Mouse (Mus musculus): ENCODE measurements around the gene Ypel4. TPM values are rescaled to one million over a fixed set of nuclear protein-coding genes. Genes with fewer than 3 reads are reported as not detected.
A peak's percentile ranks its signal among the peaks of the same experiment; 100 is the strongest.

Gene Ypel4
- polyA plus RNA-seq, 1 experiment from 2014 or later, result 7.4 TPM

DNA sequence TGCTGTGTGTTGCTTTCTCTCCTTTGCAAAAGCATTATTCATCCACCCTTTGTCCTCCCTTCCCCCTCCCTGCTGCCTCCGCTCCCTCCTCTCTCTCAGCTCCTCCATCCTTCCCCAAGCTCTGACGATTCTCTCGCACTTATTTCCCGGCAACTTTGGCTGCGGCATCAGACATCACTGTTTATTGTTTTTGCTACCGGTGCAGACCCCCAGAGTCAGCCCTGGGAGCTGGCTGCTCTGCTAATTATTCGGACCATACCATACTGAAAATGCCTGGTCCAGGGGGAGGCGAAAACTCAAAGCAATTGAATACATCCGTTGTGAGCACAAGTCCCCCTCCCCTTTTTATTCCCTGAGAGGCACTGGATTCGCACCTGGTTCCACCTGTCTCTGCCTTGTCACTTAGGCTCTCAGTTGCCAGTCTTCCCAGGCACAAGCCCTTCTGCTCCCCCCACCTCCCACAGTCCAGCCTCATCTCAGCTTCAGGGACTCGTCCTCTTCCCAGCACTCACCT lies 550 bp downstream of the Ypel4 start:
- Histone ChIP-seq H3K4me3 (ENCODE audit: low read depth, low read length) (peak overlapping the region; percentile 44), H3K27me3 (ENCODE audit: control insufficient read depth, insufficient read depth, low read length) (no peaks in the 10 kb centered on the region), H3K36me3 (ENCODE audit: control insufficient read depth, insufficient read depth, low read length) (no peaks in the 10 kb centered on the region; the same call in 1 of the 2 replicates), H3K4me2 (ENCODE audit: low read depth, severe bottlenecking) (peak overlapping the region; percentile 59), H3K4me1 (ENCODE audit: control insufficient read depth, insufficient read depth, low read length) (peaks cover 34% of the 10 kb centered on the region), H3K9ac (ENCODE audit: low read length) (peak overlapping the region; percentile 60), H3K9me3 (ENCODE audit: control insufficient read depth, low read length) (no peaks in the 10 kb centered on the region), H3K27ac (replicated peaks; ENCODE audit: low read depth, low read length) (0 out of 2 replicates have a peak overlapping the region, but pooled peaks have one; percentile 37)
- WGBS, result under 1% methylated on average over 11 of the region's 11 CpGs
- peak; percentile 73 for DNase-seq (ENCODE audit: low spot score)
- ATAC-seq (ENCODE audit: insufficient number of reproducible peaks, low FRiP score, low TSS enrichment, low read depth), result peak; percentile 19; the same call in 1 of the 2 replicates

DNA sequence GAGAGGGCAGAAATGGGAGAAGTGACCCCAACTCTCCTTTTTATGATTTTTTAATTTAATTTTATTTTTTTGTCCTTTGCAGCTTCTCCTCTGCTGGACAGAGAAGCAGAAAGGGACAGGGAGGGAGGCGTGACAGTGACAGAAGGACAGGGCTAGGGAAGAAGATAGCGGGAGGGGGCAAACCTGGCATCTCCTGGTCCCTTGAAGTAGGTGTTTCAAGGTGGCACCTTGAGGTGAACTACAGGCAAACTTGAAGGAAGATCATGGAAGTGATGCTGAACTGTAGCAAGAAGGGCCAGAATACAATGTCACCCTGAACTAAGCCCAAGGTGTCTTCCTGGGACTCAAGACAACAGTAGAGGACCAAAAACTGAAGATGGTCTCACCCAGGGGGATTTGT lies 1.1 kb downstream of the Ypel4 start:
- H3K27ac ChIP-seq (replicated peaks; ENCODE audit: low read depth, low read length), result no peak overlapping the region
- H3K4me1 ChIP-seq (ENCODE audit: control insufficient read depth, insufficient read depth, low read length), result peaks cover 34% of the 10 kb centered on the region
- H3K27me3 ChIP-seq (ENCODE audit: control insufficient read depth, insufficient read depth, low read length), result no peaks in the 10 kb centered on the region
- WGBS, result 0% methylated on average over 2 of the region's 2 CpGs
- peak overlapping the region; percentile 59 for H3K4me2 ChIP-seq (ENCODE audit: low read depth, severe bottlenecking)
- H3K36me3 ChIP-seq (ENCODE audit: control insufficient read depth, insufficient read depth, low read length), result no peaks in the 10 kb centered on the region; the same call in 1 of the 2 replicates
- no peaks in the 10 kb centered on the region for H3K9me3 ChIP-seq (ENCODE audit: control insufficient read depth, low read length)
- peak overlapping the region; percentile 60 for H3K9ac ChIP-seq (ENCODE audit: low read length)
- DNase-seq (ENCODE audit: low spot score) (no peak), ATAC-seq (ENCODE audit: insufficient number of reproducible peaks, low FRiP score, low TSS enrichment, low read depth) (no peak)
- peak overlapping the region; percentile 44 for H3K4me3 ChIP-seq (ENCODE audit: low read depth, low read length)

DNA sequence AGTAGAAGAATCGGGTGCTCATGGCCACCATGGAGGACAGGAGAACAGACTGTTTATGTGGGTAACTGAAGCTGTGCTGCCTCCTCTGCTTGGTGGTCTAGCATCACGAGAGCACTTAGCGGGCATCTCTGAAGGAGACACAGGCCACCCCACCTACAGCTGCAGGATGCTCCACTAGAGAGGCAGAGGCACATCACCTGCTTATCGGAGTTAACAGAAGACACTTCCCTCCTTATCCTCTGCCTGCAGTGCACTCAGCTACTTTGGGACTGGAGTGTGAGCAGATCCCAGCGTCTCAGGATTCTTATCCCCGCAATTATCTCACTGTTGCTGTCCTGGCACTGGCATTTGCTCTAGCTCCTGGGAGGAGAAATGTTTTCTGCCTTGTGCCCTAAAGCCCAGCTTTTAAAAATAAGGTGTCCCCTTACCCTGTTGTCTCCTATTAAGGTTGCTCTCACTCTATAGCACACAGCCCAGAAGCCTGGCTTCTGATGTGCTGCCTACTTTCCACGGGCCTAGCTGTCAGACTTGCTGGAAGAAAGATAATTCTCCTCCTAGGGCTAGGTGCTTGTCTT lies 1.6 kb downstream of the Ypel4 start:
- DNase-seq (ENCODE audit: low spot score), result no peak
- H3K4me1 ChIP-seq (ENCODE audit: control insufficient read depth, insufficient read depth, low read length), result peaks cover 39% of the 10 kb centered on the region
- no peaks in the 10 kb centered on the region for H3K27me3 ChIP-seq (ENCODE audit: control insufficient read depth, insufficient read depth, low read length)
- no peak overlapping the region for H3K27ac ChIP-seq (replicated peaks; ENCODE audit: low read depth, low read length)
- H3K9me3 ChIP-seq (ENCODE audit: control insufficient read depth, low read length), result no peaks in the 10 kb centered on the region
- no peak overlapping the region for H3K9ac ChIP-seq (ENCODE audit: low read length)
- H3K4me3 ChIP-seq (ENCODE audit: low read depth, low read length), result peak overlapping the region; percentile 44; the same call in 1 of the 2 replicates
- H3K36me3 ChIP-seq (ENCODE audit: control insufficient read depth, insufficient read depth, low read length), result no peaks in the 10 kb centered on the region; the same call in 1 of the 2 replicates
- WGBS, result 23% methylated on average over 7 of the region's 7 CpGs
- ATAC-seq (ENCODE audit: insufficient number of reproducible peaks, low FRiP score, low TSS enrichment, low read depth), result no peak
- peak overlapping the region; percentile 59 for H3K4me2 ChIP-seq (ENCODE audit: low read depth, severe bottlenecking)

DNA sequence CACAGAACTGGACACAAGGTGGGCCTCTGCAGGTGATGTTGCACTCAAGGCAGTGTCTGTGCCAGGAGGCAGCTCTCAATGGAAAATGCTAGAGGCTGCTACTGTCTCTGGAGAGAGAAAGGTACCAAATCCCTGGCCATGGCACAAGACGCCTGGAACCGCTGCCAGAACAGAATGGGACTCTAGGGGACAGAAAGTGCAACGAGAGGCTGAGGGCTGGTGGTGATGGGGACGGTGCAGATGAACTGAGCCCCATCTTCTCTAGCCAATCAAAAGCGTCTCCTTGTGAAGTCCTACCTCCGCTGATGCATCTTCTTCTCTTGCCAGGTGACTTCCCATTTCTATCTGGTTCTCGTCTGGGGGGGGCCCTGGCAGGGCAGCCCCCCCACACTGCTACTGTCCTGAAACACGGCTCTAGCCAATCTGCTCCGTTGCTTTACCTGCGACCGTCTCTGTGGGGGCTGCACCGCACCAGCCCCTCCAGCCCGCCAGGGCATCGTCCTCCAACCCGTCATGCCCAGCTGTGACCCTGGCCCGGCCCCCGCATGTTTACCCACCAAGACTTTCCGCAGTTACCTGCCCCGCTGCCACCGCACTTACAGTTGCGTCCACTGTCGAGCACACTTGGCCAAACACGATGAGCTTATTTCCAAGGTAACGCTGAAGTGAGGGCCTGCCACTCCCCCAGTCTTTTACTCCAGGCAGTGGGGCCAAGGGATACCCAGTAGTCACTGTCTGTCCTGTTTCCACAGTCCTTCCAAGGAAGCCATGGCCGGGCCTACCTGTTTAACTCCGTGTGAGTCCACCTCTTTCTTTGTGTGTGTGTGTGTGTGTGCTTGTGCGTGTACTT lies 2.7 kb downstream of the Ypel4 start:
- Histone ChIP-seq H3K9me3 (ENCODE audit: control insufficient read depth, low read length) (no peaks in the 10 kb centered on the region), H3K36me3 (ENCODE audit: control insufficient read depth, insufficient read depth, low read length) (no peaks in the 10 kb centered on the region; the same call in 1 of the 2 replicates), H3K4me1 (ENCODE audit: control insufficient read depth, insufficient read depth, low read length) (peaks cover 48% of the 10 kb centered on the region), H3K9ac (ENCODE audit: low read length) (peak overlapping the region; percentile 34), H3K27ac (replicated peaks; ENCODE audit: low read depth, low read length) (peak overlapping the region; percentile 44; the same call in 1 of the 2 replicates), H3K4me3 (ENCODE audit: low read depth, low read length) (0 out of 2 replicates have a peak overlapping the region, but pooled peaks have one; percentile 1), H3K27me3 (ENCODE audit: control insufficient read depth, insufficient read depth, low read length) (no peaks in the 10 kb centered on the region), H3K4me2 (ENCODE audit: low read depth, severe bottlenecking) (peak overlapping the region; percentile 27)
- 8% methylated on average over 27 of the region's 27 CpGs for WGBS
- ATAC-seq (ENCODE audit: insufficient number of reproducible peaks, low FRiP score, low TSS enrichment, low read depth) (no peak), DNase-seq (ENCODE audit: low spot score) (peak; percentile 58)

DNA sequence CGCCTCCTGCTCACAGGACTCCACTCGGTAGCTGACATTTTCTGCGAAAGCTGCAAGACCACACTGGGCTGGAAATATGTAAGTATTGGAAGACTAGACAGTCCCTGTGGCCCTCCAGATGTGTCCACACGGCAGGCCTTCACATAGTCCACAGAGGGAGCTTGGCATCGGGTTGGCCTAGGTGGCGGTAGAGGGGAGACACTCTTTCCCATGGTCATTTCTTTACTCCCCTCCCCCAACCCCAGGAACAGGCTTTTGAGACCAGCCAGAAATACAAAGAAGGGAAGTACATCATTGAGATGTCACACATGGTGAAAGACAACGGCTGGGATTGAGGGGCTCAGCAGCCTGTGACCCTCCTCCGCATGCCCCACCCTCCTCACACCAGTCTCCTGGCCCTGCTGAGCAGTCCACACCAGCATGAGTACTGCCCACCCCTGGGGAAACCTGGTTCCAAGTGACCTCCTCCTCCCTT lies 3.6 kb downstream of the Ypel4 start:
- Histone ChIP-seq H3K27me3 (ENCODE audit: control insufficient read depth, insufficient read depth, low read length) (no peaks in the 10 kb centered on the region), H3K4me1 (ENCODE audit: control insufficient read depth, insufficient read depth, low read length) (peaks cover 53% of the 10 kb centered on the region), H3K9me3 (ENCODE audit: control insufficient read depth, low read length) (no peaks in the 10 kb centered on the region), H3K4me2 (ENCODE audit: low read depth, severe bottlenecking) (peak overlapping the region; percentile 7; the same call in 1 of the 2 replicates), H3K9ac (ENCODE audit: low read length) (no peak overlapping the region), H3K36me3 (ENCODE audit: control insufficient read depth, insufficient read depth, low read length) (no peaks in the 10 kb centered on the region; the same call in 1 of the 2 replicates), H3K27ac (replicated peaks; ENCODE audit: low read depth, low read length) (no peak overlapping the region; the same call in 1 of the 2 replicates), H3K4me3 (ENCODE audit: low read depth, low read length) (no peak overlapping the region)
- ATAC-seq (ENCODE audit: insufficient number of reproducible peaks, low FRiP score, low TSS enrichment, low read depth) (peak; percentile 5; the same call in 1 of the 2 replicates), DNase-seq (ENCODE audit: low spot score) (peak; percentile 67)
- WGBS, result 7% methylated on average over 8 of the region's 8 CpGs

DNA sequence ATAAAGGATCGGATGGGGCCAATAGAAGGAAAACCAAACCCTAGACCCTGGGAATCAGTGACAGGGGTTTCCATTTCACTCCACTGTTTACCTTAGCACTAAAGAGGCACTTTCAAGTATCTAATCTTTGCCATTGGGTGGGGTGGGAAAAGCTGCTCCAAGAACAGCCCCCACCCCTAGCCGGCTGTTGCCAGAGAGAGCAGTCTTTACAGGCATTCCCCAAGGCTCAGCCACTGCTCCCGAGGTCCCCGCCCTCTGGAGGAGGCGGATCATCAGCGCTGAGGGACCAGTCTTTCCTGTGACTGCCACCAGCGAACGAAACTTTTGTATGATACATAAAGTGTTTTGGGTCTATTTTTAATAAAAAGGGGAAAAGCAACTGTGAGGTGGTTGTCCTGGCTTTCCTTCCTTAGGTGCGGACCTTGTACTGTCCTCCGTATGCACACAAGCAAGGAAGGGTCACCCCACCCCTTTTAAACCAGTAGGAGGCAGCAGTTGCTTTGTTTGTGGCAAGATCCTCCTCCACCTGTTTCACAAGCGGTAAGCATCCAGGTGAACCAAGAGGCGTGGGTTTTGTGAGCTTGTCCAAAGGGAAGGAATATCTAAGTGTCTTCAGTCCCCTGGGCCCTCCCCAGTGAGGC lies 4.5 kb downstream of the Ypel4 start:
- Histone ChIP-seq H3K27me3 (ENCODE audit: control insufficient read depth, insufficient read depth, low read length) (no peaks in the 10 kb centered on the region), H3K9me3 (ENCODE audit: control insufficient read depth, low read length) (no peaks in the 10 kb centered on the region), H3K36me3 (ENCODE audit: control insufficient read depth, insufficient read depth, low read length) (no peaks in the 10 kb centered on the region; the same call in 1 of the 2 replicates), H3K4me2 (ENCODE audit: low read depth, severe bottlenecking) (peak overlapping the region; percentile 19; the same call in 1 of the 2 replicates), H3K4me1 (ENCODE audit: control insufficient read depth, insufficient read depth, low read length) (peaks cover 53% of the 10 kb centered on the region), H3K9ac (ENCODE audit: low read length) (no peak overlapping the region), H3K4me3 (ENCODE audit: low read depth, low read length) (no peak overlapping the region; the same call in 1 of the 2 replicates), H3K27ac (replicated peaks; ENCODE audit: low read depth, low read length) (no peak overlapping the region)
- 4% methylated on average over 12 of the region's 12 CpGs for WGBS
- DNase-seq (ENCODE audit: low spot score), result peak; percentile 71
- ATAC-seq (ENCODE audit: insufficient number of reproducible peaks, low FRiP score, low TSS enrichment, low read depth), result no peak

DNA sequence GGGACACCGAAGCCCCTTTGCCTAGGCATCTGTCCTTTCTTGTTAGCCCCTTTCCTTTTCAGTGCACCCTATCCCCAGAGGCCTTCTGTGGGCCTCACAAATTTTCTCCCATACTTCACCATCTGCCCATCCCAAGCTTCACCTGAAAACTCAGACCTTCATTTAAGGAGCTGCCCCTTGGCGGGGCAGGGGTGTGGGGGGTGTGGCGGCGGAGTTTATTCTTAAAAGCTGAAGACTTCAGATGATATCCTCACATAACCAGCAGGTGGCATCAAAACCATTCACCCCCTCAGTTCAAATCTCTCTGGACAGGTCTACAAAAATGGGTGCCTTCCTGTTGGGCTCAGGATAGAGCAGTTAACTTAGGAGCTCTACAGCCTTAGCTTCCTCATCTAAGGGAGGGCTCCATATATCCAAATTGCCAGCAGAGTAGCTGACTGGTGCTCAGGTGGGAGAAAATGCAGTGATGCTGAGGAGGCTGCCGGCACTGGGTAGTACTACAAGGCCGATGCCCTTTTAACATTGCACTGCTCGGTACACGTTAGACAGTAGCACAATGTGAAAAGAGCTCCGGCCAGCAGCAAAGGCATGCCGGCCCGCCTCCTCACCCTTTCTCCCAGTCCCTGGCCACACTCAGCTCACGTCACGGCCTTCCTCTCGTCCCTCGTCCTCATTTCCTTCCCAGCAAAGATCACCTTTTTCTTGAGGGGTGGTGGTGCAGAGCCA lies 6.9 kb downstream of the Ypel4 start:
- H3K9me3 ChIP-seq (ENCODE audit: control insufficient read depth, low read length), result no peaks in the 10 kb centered on the region
- no peaks in the 10 kb centered on the region; the same call in 1 of the 2 replicates for H3K36me3 ChIP-seq (ENCODE audit: control insufficient read depth, insufficient read depth, low read length)
- H3K4me2 ChIP-seq (ENCODE audit: low read depth, severe bottlenecking), result peak overlapping the region; percentile 86; the same call in 1 of the 2 replicates
- 0 out of 2 replicates have a peak overlapping the region, but pooled peaks have one; percentile 88 for H3K4me3 ChIP-seq (ENCODE audit: low read depth, low read length)
- H3K4me1 ChIP-seq (ENCODE audit: control insufficient read depth, insufficient read depth, low read length), result peaks cover 50% of the 10 kb centered on the region
- DNase-seq (ENCODE audit: low spot score) (peak; percentile 23), ATAC-seq (ENCODE audit: insufficient number of reproducible peaks, low FRiP score, low TSS enrichment, low read depth) (no peak)
- H3K27ac ChIP-seq (replicated peaks; ENCODE audit: low read depth, low read length), result 0 out of 2 replicates have a peak overlapping the region, but pooled peaks have one; percentile 98
- H3K27me3 ChIP-seq (ENCODE audit: control insufficient read depth, insufficient read depth, low read length), result no peaks in the 10 kb centered on the region
- 89% methylated on average over 15 of the region's 15 CpGs for WGBS
- no peak overlapping the region for H3K9ac ChIP-seq (ENCODE audit: low read length)

Data from limb, embryonic 11.5 days (tissue).